Mouse (Mus musculus): ENCODE results near the gene Abca9. TPM values are rescaled to one million over a fixed set of nuclear protein-coding genes. Genes with fewer than 3 reads are reported as not detected.

Abca9 gene
- polyA plus RNA-seq, 1 experiment from 2014 or later: 3.5 TPM

- no peaks in the 10 kb centered on the region for H3K36me3 ChIP-seq
- no peaks in the 10 kb centered on the region for H3K4me1 ChIP-seq (replicated peaks)
- 87% methylated on average over 5 of the region's 5 CpGs for WGBS
- no peak overlapping the region for H3K9ac ChIP-seq
- H3K27ac ChIP-seq: no peak overlapping the region
- H3K27me3 ChIP-seq: no peaks in the 10 kb centered on the region
- no peaks in the 10 kb centered on the region for H3K9me3 ChIP-seq
- no peak for ATAC-seq (ENCODE audit: low FRiP score)
- no peak overlapping the region for H3K4me2 ChIP-seq
- H3K4me3 ChIP-seq: no peak overlapping the region
Measured at GRCm38 (mm10) chr11:110130760-110131159, 37.2 kb downstream of the Abca9 start.

GRCm38 (mm10) chr11:110111137-110111536 is 56.9 kb downstream of the Abca9 start:
- no peaks in the 10 kb centered on the region for H3K4me1 ChIP-seq (replicated peaks)
- H3K27ac ChIP-seq: no peak overlapping the region
- H3K9ac ChIP-seq: no peak overlapping the region
- no peaks in the 10 kb centered on the region for H3K9me3 ChIP-seq
- H3K27me3 ChIP-seq: no peaks in the 10 kb centered on the region
- WGBS: 57% methylated on average over 4 of the region's 4 CpGs
- H3K36me3 ChIP-seq: no peaks in the 10 kb centered on the region
- H3K4me3 ChIP-seq: no peak overlapping the region
- no peak overlapping the region for H3K4me2 ChIP-seq
- ATAC-seq (ENCODE audit: low FRiP score): no peak

GRCm38 (mm10) chr11:110101437-110101836 is 66.6 kb downstream of the Abca9 start:
- H3K27ac ChIP-seq: no peak overlapping the region
- no peak for ATAC-seq (ENCODE audit: low FRiP score)
- no peaks in the 10 kb centered on the region for H3K27me3 ChIP-seq
- no peaks in the 10 kb centered on the region for H3K9me3 ChIP-seq
- WGBS: 89% methylated on average over 7 of the region's 7 CpGs
- no peak overlapping the region for H3K4me2 ChIP-seq
- H3K36me3 ChIP-seq: no peaks in the 10 kb centered on the region
- no peak overlapping the region for H3K4me3 ChIP-seq
- H3K9ac ChIP-seq: no peak overlapping the region
- H3K4me1 ChIP-seq (replicated peaks): no peaks in the 10 kb centered on the region

- Histone ChIP-seq H3K4me2 (no peak overlapping the region), H3K4me3 (no peak overlapping the region), H3K4me1 (replicated peaks) (no peaks in the 10 kb centered on the region), H3K9me3 (no peaks in the 10 kb centered on the region), H3K27ac (no peak overlapping the region), H3K9ac (no peak overlapping the region), H3K36me3 (no peaks in the 10 kb centered on the region), H3K27me3 (no peaks in the 10 kb centered on the region)
- 77% methylated on average over 4 of the region's 4 CpGs for WGBS
- ATAC-seq (ENCODE audit: low FRiP score): no peak
Measured at GRCm38 (mm10) chr11:110098901-110099300, 69.1 kb downstream of the Abca9 start.

GRCm38 (mm10) chr11:110097465-110097864 is 70.5 kb downstream of the Abca9 start:
- H3K27ac ChIP-seq: no peak overlapping the region
- H3K4me2 ChIP-seq: no peak overlapping the region
- no peaks in the 10 kb centered on the region for H3K9me3 ChIP-seq
- no peak for ATAC-seq (ENCODE audit: low FRiP score)
- no peak overlapping the region for H3K4me3 ChIP-seq
- H3K36me3 ChIP-seq: no peaks in the 10 kb centered on the region
- 76% methylated on average over 6 of the region's 6 CpGs for WGBS
- no peaks in the 10 kb centered on the region for H3K27me3 ChIP-seq
- no peak overlapping the region for H3K9ac ChIP-seq
- H3K4me1 ChIP-seq (replicated peaks): no peaks in the 10 kb centered on the region

- no peak within 1 kb of the TSS for H3K27ac ChIP-seq
- 78% methylated on average over 5 of the region's 5 CpGs for WGBS
- no peaks in the 10 kb centered on the region for H3K27me3 ChIP-seq
- H3K36me3 ChIP-seq: no peaks in the 10 kb centered on the region
- no peak within 1 kb of the TSS for H3K4me3 ChIP-seq
- no peak within 1 kb of the TSS for H3K4me2 ChIP-seq
- no peak for ATAC-seq (ENCODE audit: low FRiP score)
- no peak within 1 kb of the TSS for H3K9ac ChIP-seq
- no peaks in the 10 kb centered on the region for H3K4me1 ChIP-seq (replicated peaks)
- no peaks in the 10 kb centered on the region for H3K9me3 ChIP-seq
Measured at GRCm38 (mm10) chr11:110095858-110096257, 72.1 kb downstream of the Abca9 start, which contains the start of gene Abca8a. Gene Abca8a, minus strand, starts transcription at chr11:110095978.

- Histone ChIP-seq H3K4me2 (no peak overlapping the region), H3K9ac (no peak overlapping the region), H3K27ac (no peak overlapping the region), H3K4me3 (no peak overlapping the region), H3K27me3 (no peaks in the 10 kb centered on the region), H3K9me3 (no peaks in the 10 kb centered on the region), H3K4me1 (replicated peaks) (no peaks in the 10 kb centered on the region), H3K36me3 (no peaks in the 10 kb centered on the region)
- ATAC-seq (ENCODE audit: low FRiP score): no peak
- WGBS: 74% methylated on average over 7 of the region's 7 CpGs
Measured at GRCm38 (mm10) chr11:110094846-110095380, 73.1 kb downstream of the Abca9 start.

- no peaks in the 10 kb centered on the region for H3K36me3 ChIP-seq
- H3K4me3 ChIP-seq: no peak overlapping the region
- 80% methylated on average over 3 of the region's 3 CpGs for WGBS
- no peaks in the 10 kb centered on the region for H3K4me1 ChIP-seq (replicated peaks)
- H3K27ac ChIP-seq: no peak overlapping the region
- H3K4me2 ChIP-seq: no peak overlapping the region
- H3K9me3 ChIP-seq: no peaks in the 10 kb centered on the region
- no peaks in the 10 kb centered on the region for H3K27me3 ChIP-seq
- no peak overlapping the region for H3K9ac ChIP-seq
- ATAC-seq (ENCODE audit: low FRiP score): no peak
Measured at GRCm38 (mm10) chr11:110094236-110094635, 73.8 kb downstream of the Abca9 start.

- H3K4me2 ChIP-seq: no peak overlapping the region
- no peak for ATAC-seq (ENCODE audit: low FRiP score)
- no peaks in the 10 kb centered on the region for H3K36me3 ChIP-seq
- no peak overlapping the region for H3K4me3 ChIP-seq
- 74% methylated on average over 2 of the region's 2 CpGs for WGBS
- no peak overlapping the region for H3K9ac ChIP-seq
- no peaks in the 10 kb centered on the region for H3K9me3 ChIP-seq
- H3K4me1 ChIP-seq (replicated peaks): no peaks in the 10 kb centered on the region
- H3K27ac ChIP-seq: no peak overlapping the region
- H3K27me3 ChIP-seq: no peaks in the 10 kb centered on the region
Measured at GRCm38 (mm10) chr11:110091328-110091727, 76.7 kb downstream of the Abca9 start.

- Histone ChIP-seq H3K4me2 (no peak overlapping the region), H3K9ac (no peak overlapping the region), H3K27me3 (no peaks in the 10 kb centered on the region), H3K9me3 (no peaks in the 10 kb centered on the region), H3K27ac (no peak overlapping the region), H3K4me1 (replicated peaks) (no peaks in the 10 kb centered on the region), H3K36me3 (no peaks in the 10 kb centered on the region), H3K4me3 (no peak overlapping the region)
- ATAC-seq (ENCODE audit: low FRiP score): no peak
- WGBS: 86% methylated on average over 3 of the region's 3 CpGs
Measured at GRCm38 (mm10) chr11:110072158-110072557, 95.8 kb downstream of the Abca9 start.

GRCm38 (mm10) chr11:110061032-110061431 is 107.0 kb downstream of the Abca9 start:
- Histone ChIP-seq H3K27ac (no peak overlapping the region), H3K4me2 (no peak overlapping the region), H3K9me3 (no peaks in the 10 kb centered on the region), H3K9ac (no peak overlapping the region), H3K36me3 (no peaks in the 10 kb centered on the region), H3K27me3 (no peaks in the 10 kb centered on the region), H3K4me3 (no peak overlapping the region), H3K4me1 (replicated peaks) (no peaks in the 10 kb centered on the region)
- WGBS: 79% methylated on average over 4 of the region's 4 CpGs
- ATAC-seq (ENCODE audit: low FRiP score): no peak

- Histone ChIP-seq H3K4me3 (no peak overlapping the region), H3K9ac (no peak overlapping the region), H3K4me1 (replicated peaks) (no peaks in the 10 kb centered on the region), H3K9me3 (no peaks in the 10 kb centered on the region), H3K27ac (no peak overlapping the region), H3K36me3 (no peaks in the 10 kb centered on the region), H3K27me3 (no peaks in the 10 kb centered on the region), H3K4me2 (no peak overlapping the region)
- WGBS: 62% methylated on average over 2 of the region's 2 CpGs
- no peak for ATAC-seq (ENCODE audit: low FRiP score)
Measured at GRCm38 (mm10) chr11:110060127-110060526, 107.9 kb downstream of the Abca9 start.

- no peak overlapping the region for H3K27ac ChIP-seq
- no peak overlapping the region for H3K4me2 ChIP-seq
- WGBS: 85% methylated on average over 3 of the region's 3 CpGs
- no peaks in the 10 kb centered on the region for H3K4me1 ChIP-seq (replicated peaks)
- no peaks in the 10 kb centered on the region for H3K27me3 ChIP-seq
- H3K9ac ChIP-seq: no peak overlapping the region
- H3K4me3 ChIP-seq: no peak overlapping the region
- H3K9me3 ChIP-seq: no peaks in the 10 kb centered on the region
- no peak for ATAC-seq (ENCODE audit: low FRiP score)
- no peaks in the 10 kb centered on the region for H3K36me3 ChIP-seq
Measured at GRCm38 (mm10) chr11:110053681-110054080, 114.3 kb downstream of the Abca9 start.

All from hindbrain, embryonic 13.5 days (tissue).